Mouse (Mus musculus) thymus, adult 18-20 months (tissue): ENCODE results near the gene Phf20.
"Not testable (repeated sequence)": the region's sequence is repeated elsewhere in the genome, so short reads cannot be mapped to it uniquely, and the experiment has no call there.

ENCODE experiments used
- DNase-seq, 2 experiments: peaks; one replicate each; pipeline ENCODE4 v3.0.0; 2022; ENCODE audit warnings: mixed read lengths in 2 of 2

Phf20 gene

GRCm38 (mm10) chr2:156196302-156197128 lies at the start of gene Phf20:
Gene Phf20 (plus strand): TSS chr2:156196466.
- peak; percentile 96 for DNase-seq

GRCm38 (mm10) chr2:156147316-156147915 lies 48.9 kb upstream of the Phf20 start:
- no peak for DNase-seq

GRCm38 (mm10) chr2:156151538-156151937 lies 44.7 kb upstream of the Phf20 start:
- no peak for DNase-seq

GRCm38 (mm10) chr2:156165478-156165877 lies 30.8 kb upstream of the Phf20 start:
- no peak for DNase-seq

GRCm38 (mm10) chr2:156166557-156166956 lies 29.7 kb upstream of the Phf20 start:
- DNase-seq: no peak

GRCm38 (mm10) chr2:156177079-156177478 lies 19.2 kb upstream of the Phf20 start:
- DNase-seq: no peak

GRCm38 (mm10) chr2:156177651-156178050 lies 18.6 kb upstream of the Phf20 start:
- DNase-seq: no peak

GRCm38 (mm10) chr2:156179046-156179795 lies 17.0 kb upstream of the Phf20 start:
- peak; percentile 78 to 82 for DNase-seq

GRCm38 (mm10) chr2:156179796-156180093 lies 16.5 kb upstream of the Phf20 start:
- DNase-seq: no peak

- peak; percentile 99 for DNase-seq
Observed at GRCm38 (mm10) chr2:156180094-156180821, 16.0 kb upstream of the Phf20 start, which contains the start of gene Rbm39. Gene Rbm39 (minus strand): TSS chr2:156180238.

GRCm38 (mm10) chr2:156180824-156181590 lies 15.3 kb upstream of the Phf20 start:
- DNase-seq: no peak

- no peak for DNase-seq
Observed at GRCm38 (mm10) chr2:156181592-156181991, 14.7 kb upstream of the Phf20 start.

GRCm38 (mm10) chr2:156189241-156189640 lies 7.0 kb upstream of the Phf20 start:
- DNase-seq: not testable (repeated sequence)

GRCm38 (mm10) chr2:156190004-156190896 lies 6.0 kb upstream of the Phf20 start:
- peak; percentile 51 to 69 for DNase-seq

- DNase-seq: no peak
Observed at GRCm38 (mm10) chr2:156191540-156191939, 4.7 kb upstream of the Phf20 start.

GRCm38 (mm10) chr2:156192068-156192467 lies 4.2 kb upstream of the Phf20 start:
- DNase-seq: no peak

GRCm38 (mm10) chr2:156193066-156193862 lies 3.0 kb upstream of the Phf20 start:
- DNase-seq: no peak

GRCm38 (mm10) chr2:156194571-156194970 lies 1.7 kb upstream of the Phf20 start:
- DNase-seq: no peak

- no peak for DNase-seq
Observed at GRCm38 (mm10) chr2:156197129-156197911, 1.1 kb downstream of the Phf20 start.
